Mouse (Mus musculus) brain, embryonic 18.5 days (tissue): Measurements from ENCODE around the gene Olfr1487.
"Not testable (repeated sequence)": the region's sequence is repeated elsewhere in the genome, so short reads cannot be mapped to it uniquely, and the experiment has no call there.

Experiments used
- DNase-seq: peaks from one replicate; pipeline ENCODE4 v3.0.0-alpha.2; 2012; ENCODE audit warnings: low read depth, low spot score

Olfr1487 gene

DNA sequence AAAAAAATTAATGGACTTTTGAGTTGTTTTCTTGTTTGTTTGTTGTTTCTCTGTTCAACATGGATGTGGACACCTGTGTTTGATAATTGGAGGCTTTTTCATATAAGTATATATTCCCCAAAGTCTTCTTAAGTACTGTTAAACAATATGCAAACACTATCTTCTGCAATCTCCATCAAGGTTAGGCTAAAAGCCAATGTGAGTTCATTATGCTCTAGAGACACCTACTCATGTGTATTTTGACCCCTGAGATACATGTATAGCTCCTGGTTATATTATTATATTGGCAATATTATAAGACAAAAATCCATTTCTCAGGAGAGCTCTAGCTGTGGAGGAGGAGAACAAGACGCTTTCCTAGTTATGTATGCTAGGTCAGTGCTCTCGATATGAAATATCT lies at the start of gene Olfr1487:
Gene Olfr1487 (plus strand): TSS at position 301 of the 400 bp plus-strand sequence.
- not testable (repeated sequence) for DNase-seq

GRCm38 (mm10) chr19:13583211-13583610 lies 34.0 kb upstream of the Olfr1487 start, which contains the start of gene Olfr1484:
Gene Olfr1484, plus strand, starts transcription at chr19:13583511.
- no peak for DNase-seq

DNA sequence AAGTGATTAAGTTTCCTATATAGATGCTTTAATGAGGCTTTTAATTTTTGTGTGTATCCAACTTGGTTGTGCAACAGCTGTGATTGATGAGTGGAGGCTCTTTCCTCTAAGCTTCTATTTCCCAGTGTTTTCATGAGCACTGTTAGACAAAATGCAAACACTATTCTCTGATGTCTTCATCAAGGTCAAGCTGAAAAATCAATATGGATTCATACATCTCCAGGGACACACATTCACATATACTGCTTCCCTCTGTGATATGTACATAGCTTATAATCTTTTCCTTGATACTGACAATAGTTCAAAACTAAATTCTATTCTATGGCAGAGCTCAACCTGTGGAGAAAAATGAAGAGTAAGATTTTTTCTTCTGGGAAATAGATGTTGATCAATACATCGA lies 14.1 kb downstream of the Olfr1487 start, which contains the start of gene Olfr1489:
Gene Olfr1489 (plus strand): TSS at position 301 of the 400 bp plus-strand sequence.
- no peak for DNase-seq

GRCm38 (mm10) chr19:13650791-13651190 lies 33.6 kb downstream of the Olfr1487 start, which contains the start of gene Olfr1490:
Gene Olfr1490, plus strand, starts transcription at chr19:13651091.
- DNase-seq, result no peak
